ENCODE assay signal across 12 mouse cellular contexts in genomic region chr9:14086201-14086600, GRCm38 (mm10).
"Had no signal": no experiment of that assay in that cellular context is flagged by ENCODE, and none has a peak within 500 bp of the region (broad histone marks: within the 10 kb centered on the region; RNA-seq: fewer than 3 reads in every experiment).

No protein-coding gene starts in this region.

- H3K27ac ChIP-seq: limb, embryonic 13.5 days; liver, embryonic 14.5 days; midbrain, embryonic 12.5 days; stomach, postnatal 0 days had no signal

- H3K27me3 ChIP-seq: limb, embryonic 13.5 days; midbrain, embryonic 12.5 days had no signal

- H3K4me2 ChIP-seq: limb, embryonic 13.5 days; midbrain, embryonic 12.5 days had no signal

- H3K9me3 ChIP-seq: limb, embryonic 13.5 days; midbrain, embryonic 12.5 days had no signal

- H3K36me3 ChIP-seq: limb, embryonic 13.5 days; midbrain, embryonic 12.5 days had no signal

- H3K4me3 ChIP-seq: limb, embryonic 13.5 days; midbrain, embryonic 12.5 days had no signal

- DNase-seq: layer of hippocampus, adult 9-11 months; layer of hippocampus, postnatal 36 days; left cerebral cortex, postnatal 4 days; lung, adult 18-20 months; right cerebral cortex, adult 18-20 months; thymus, adult 18-20 months; thymus, postnatal 14 days had no signal

- H3K9ac ChIP-seq: limb, embryonic 13.5 days; liver, embryonic 14.5 days; midbrain, embryonic 12.5 days had no signal

- ATAC-seq: midbrain, embryonic 16.5 days had no signal

- H3K4me1 ChIP-seq: midbrain, embryonic 12.5 days had no signal
